Mouse (Mus musculus): ENCODE results near the gene Cfap298.

Gene Cfap298

GRCm38 (mm10) chr16:90934687-90935328, at the start of gene Cfap298:
Gene Cfap298, minus strand, starts transcription at chr16:90935114.
- CTCF ChIA-PET, result interaction anchor here (0.6 to 2.3 kb wide), 13 partner anchors 9 to 622 kb away, joined by 3 to 14 read pairs (median 6); partner anchors contain the start of genes Eva1c (in 1 of the 4) and Paxbp1 (in 1 of the 4)
- POLR2A ChIA-PET, result interaction anchor here (0.6 to 2.9 kb wide), 102 partner anchors 8 to 791 kb away, joined by 3 to 33 read pairs (median 4); partner anchors contain the start of genes Ifnar1 (in 2 of the 4), Paxbp1 (in 2 of the 4), Son (in 2 of the 4) and Synj1 (in 2 of the 4)

- ChIA-PET CTCF (no interaction called here), POLR2A (interaction anchor here in 1 of 4 experiments (0.7 kb wide), 1 partner anchor 802 kb away, joined by 3 read pairs; no protein-coding TSS in a partner anchor)
Measured at GRCm38 (mm10) chr16:90971004-90971403, 36.1 kb upstream of the Cfap298 start.

GRCm38 (mm10) chr16:90966241-90966640, 31.3 kb upstream of the Cfap298 start:
- ChIA-PET CTCF (interaction anchor here in 1 of 4 experiments (0.7 kb wide), 1 partner anchor 382 kb away, joined by 3 read pairs; no protein-coding TSS in a partner anchor), POLR2A (interaction anchor here in 1 of 4 experiments (1.0 kb wide), 1 partner anchor 31 kb away, joined by 3 read pairs; the partner anchor contains the start of gene Cfap298)

GRCm38 (mm10) chr16:90964302-90964701, 29.4 kb upstream of the Cfap298 start:
- POLR2A ChIA-PET, result interaction anchor here in 1 of 4 experiments (1.3 kb wide), 1 partner anchor 29 kb away, joined by 3 read pairs; the partner anchor contains the start of gene Cfap298
- CTCF ChIA-PET, result no interaction called here

GRCm38 (mm10) chr16:90963866-90964265, 29.0 kb upstream of the Cfap298 start:
- POLR2A ChIA-PET, result interaction anchor here in 1 of 4 experiments (1.3 kb wide), 1 partner anchor 29 kb away, joined by 3 read pairs; the partner anchor contains the start of gene Cfap298
- CTCF ChIA-PET, result no interaction called here

GRCm38 (mm10) chr16:90963231-90963630, 28.3 kb upstream of the Cfap298 start:
- ChIA-PET CTCF (no interaction called here), POLR2A (no interaction called here)

GRCm38 (mm10) chr16:90958301-90959085, 23.6 kb upstream of the Cfap298 start:
- POLR2A ChIA-PET, result interaction anchor here in 2 of 4 experiments (1.2 to 1.7 kb wide), 2 partner anchors 21 to 53 kb away, joined by 3 read pairs; partner anchors contain the start of gene Synj1 (in 1 of the 2)

GRCm38 (mm10) chr16:90955494-90955893, 20.6 kb upstream of the Cfap298 start:
- CTCF ChIA-PET, result interaction anchor here in 1 of 4 experiments (0.6 kb wide), 1 partner anchor 1359 kb away, joined by 3 read pairs; no protein-coding TSS in a partner anchor
- POLR2A ChIA-PET, result interaction anchor here in 3 of 4 experiments (0.5 to 0.9 kb wide), 3 partner anchors 12 to 64 kb away, joined by 3 to 4 read pairs (median 3); partner anchors contain the start of gene Cfap298 (in 1 of the 3)

More at GRCm38 (mm10) chr16:90958301-90959085, 23.6 kb upstream of the Cfap298 start:
- CTCF ChIA-PET, result interaction anchor here in 1 of 4 experiments (0.6 to 0.7 kb wide), 2 partner anchors 714 to 1075 kb away, joined by 3 read pairs; no protein-coding TSS in a partner anchor

- ChIA-PET CTCF (interaction anchor here in 3 of 4 experiments (0.7 to 1.0 kb wide), 3 partner anchors 58 to 391 kb away, joined by 4 to 5 read pairs (median 4); no protein-coding TSS in a partner anchor), POLR2A (no interaction called here)
Measured at GRCm38 (mm10) chr16:90953770-90954169, 18.9 kb upstream of the Cfap298 start.

- POLR2A ChIA-PET, result no interaction called here
- CTCF ChIA-PET, result interaction anchor here in 1 of 4 experiments (1.0 kb wide), 1 partner anchor 127 kb away, joined by 4 read pairs; no protein-coding TSS in a partner anchor
Measured at GRCm38 (mm10) chr16:90953147-90953546, 18.2 kb upstream of the Cfap298 start.

- ChIA-PET POLR2A (interaction anchor here in 1 of 4 experiments (1.1 kb wide), 1 partner anchor 16 kb away, joined by 4 read pairs; the partner anchor contains the start of gene Cfap298), CTCF (no interaction called here)
Measured at GRCm38 (mm10) chr16:90950354-90950963, 15.5 kb upstream of the Cfap298 start.

GRCm38 (mm10) chr16:90946977-90947376, 12.1 kb upstream of the Cfap298 start:
- CTCF ChIA-PET, result interaction anchor here in 1 of 4 experiments (0.7 kb wide), 1 partner anchor 120 kb away, joined by 3 read pairs; the partner anchor contains the start of gene Eva1c

GRCm38 (mm10) chr16:90941246-90941645, 6.3 kb upstream of the Cfap298 start:
- POLR2A ChIA-PET, result interaction anchor here in 2 of 4 experiments (0.5 to 1.3 kb wide), 2 partner anchors 111 to 655 kb away, joined by 3 read pairs; no protein-coding TSS in a partner anchor
- CTCF ChIA-PET, result no interaction called here

More at GRCm38 (mm10) chr16:90946977-90947376, 12.1 kb upstream of the Cfap298 start:
- POLR2A ChIA-PET, result interaction anchor here in 3 of 4 experiments (1.2 to 1.6 kb wide), 4 partner anchors 11 to 13 kb away, joined by 5 read pairs; partner anchors contain the start of gene Cfap298 (in 2 of the 3)

GRCm38 (mm10) chr16:90934193-90934686, 674 bp downstream of the Cfap298 start:
- ChIA-PET POLR2A (interaction anchor here (0.6 to 2.9 kb wide), 73 partner anchors 9 to 790 kb away, joined by 3 to 33 read pairs (median 4); partner anchors contain the start of genes Paxbp1 (in 2 of the 4), Synj1 (in 2 of the 4), Eva1c (in 1 of the 4) and Hunk (in 1 of the 4)), CTCF (interaction anchor here (0.6 to 2.3 kb wide), 10 partner anchors 9 to 622 kb away, joined by 3 to 14 read pairs (median 6); partner anchors contain the start of genes Eva1c (in 1 of the 4) and Paxbp1 (in 1 of the 4))

- CTCF ChIA-PET, result interaction anchor here in 3 of 4 experiments (0.6 to 2.3 kb wide), 6 partner anchors 8 to 621 kb away, joined by 6 to 14 read pairs (median 10); partner anchors contain the start of genes Eva1c (in 1 of the 3) and Paxbp1 (in 1 of the 3)
- POLR2A ChIA-PET, result interaction anchor here (0.6 to 2.5 kb wide), 36 partner anchors 8 to 714 kb away, joined by 3 to 33 read pairs (median 5); partner anchors contain the start of genes Synj1 (in 2 of the 4), Paxbp1 (in 1 of the 4) and Son (in 1 of the 4)
Measured at GRCm38 (mm10) chr16:90933534-90934176, 1.3 kb downstream of the Cfap298 start.

- ChIA-PET CTCF (interaction anchor here in 2 of 4 experiments (0.7 to 2.5 kb wide), 2 partner anchors 101 to 298 kb away, joined by 3 to 10 read pairs; partner anchors contain the start of gene Eva1c (in 1 of the 2)), POLR2A (interaction anchor here in 1 of 4 experiments (0.7 kb wide), 1 partner anchor 10 kb away, joined by 3 read pairs; no protein-coding TSS in a partner anchor)
Measured at GRCm38 (mm10) chr16:90927446-90927845, 7.5 kb downstream of the Cfap298 start.

Measured in embryonic stem cell, embryonic (primary cell).